Mouse (Mus musculus) spleen, postnatal 10 days (tissue): ENCODE measurements around the gene Chp2.
"Not testable (repeated sequence)": the region's sequence is repeated elsewhere in the genome, so short reads cannot be mapped to it uniquely, and the experiment has no call there.

Source experiments
- DNase-seq, 2 experiments: peaks; one replicate each; pipeline ENCODE4 v3.0.0; 2021 to 2022; ENCODE audit warnings: low spot score in 2 of 2

Gene Chp2

DNA sequence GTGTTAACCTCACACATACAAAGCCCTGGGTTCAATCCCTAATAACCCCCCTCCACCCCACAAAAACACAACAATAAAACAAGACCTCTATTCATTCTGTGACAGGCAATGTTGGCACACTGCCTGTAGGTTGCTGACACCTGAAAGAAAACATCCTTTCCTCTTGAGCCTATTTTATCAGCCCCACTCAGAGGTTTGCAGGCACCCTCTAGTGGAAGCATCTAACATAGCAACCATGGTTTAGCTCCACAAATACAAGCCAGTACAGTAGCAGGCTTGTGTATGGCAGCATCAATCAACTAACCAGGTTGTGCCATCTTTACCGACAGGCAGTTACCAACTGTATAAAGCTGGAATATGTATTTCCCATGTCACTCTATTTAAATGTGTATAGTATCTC, 23.0 kb downstream of the Chp2 start:
- DNase-seq: peak in 1 of 2 experiments; percentile 36

DNA sequence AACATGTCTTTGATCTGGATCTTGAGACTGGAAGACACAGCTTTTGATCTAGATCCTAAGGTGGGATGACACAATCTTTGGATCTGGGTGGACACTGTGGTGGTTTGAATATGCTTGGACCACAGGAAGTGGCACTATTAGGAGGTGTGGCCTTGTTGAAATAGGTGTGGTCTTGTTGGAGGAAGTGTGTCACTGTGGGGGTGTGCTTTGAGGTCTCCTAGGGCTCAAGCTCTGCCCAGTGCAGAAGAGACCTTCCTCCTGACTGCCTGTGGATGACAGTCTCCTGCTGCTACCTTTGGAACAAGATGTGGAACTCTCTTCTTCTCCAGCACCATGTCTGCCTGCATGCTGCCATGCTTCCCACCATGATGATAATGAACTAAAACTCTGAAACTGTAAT, 23.4 kb downstream of the Chp2 start:
- DNase-seq: not testable (repeated sequence)

- DNase-seq: no peak
Measured at GRCm38 (mm10) chr7:122244166-122244565, 24.9 kb downstream of the Chp2 start.

GRCm38 (mm10) chr7:122244584-122244983, 25.3 kb downstream of the Chp2 start:
- DNase-seq: no peak

DNA sequence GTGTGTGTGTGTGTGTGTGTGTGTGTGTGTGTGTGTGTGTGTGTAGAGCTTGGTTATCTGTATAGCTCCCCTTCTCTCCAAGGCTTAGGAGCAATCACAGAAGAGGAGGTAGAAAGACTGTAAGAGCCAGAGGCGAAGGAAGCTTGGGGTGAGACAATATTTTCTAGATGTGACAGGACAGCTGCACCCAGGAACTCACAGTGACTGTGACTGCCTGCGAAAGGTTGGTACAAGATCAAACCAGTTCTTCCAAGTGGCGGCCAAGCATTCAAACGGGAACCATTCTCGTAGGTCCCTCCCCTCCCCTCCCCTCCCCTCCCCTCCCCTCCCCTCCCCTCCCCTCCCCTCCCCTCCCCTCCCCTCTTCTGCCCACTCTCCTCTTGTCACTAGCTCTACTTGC, 26.7 kb downstream of the Chp2 start:
- DNase-seq: no peak

- no peak for DNase-seq
Measured at GRCm38 (mm10) chr7:122247254-122247864, 28.1 kb downstream of the Chp2 start.

GRCm38 (mm10) chr7:122249321-122249821, 30.1 kb downstream of the Chp2 start:
- no peak for DNase-seq

DNA sequence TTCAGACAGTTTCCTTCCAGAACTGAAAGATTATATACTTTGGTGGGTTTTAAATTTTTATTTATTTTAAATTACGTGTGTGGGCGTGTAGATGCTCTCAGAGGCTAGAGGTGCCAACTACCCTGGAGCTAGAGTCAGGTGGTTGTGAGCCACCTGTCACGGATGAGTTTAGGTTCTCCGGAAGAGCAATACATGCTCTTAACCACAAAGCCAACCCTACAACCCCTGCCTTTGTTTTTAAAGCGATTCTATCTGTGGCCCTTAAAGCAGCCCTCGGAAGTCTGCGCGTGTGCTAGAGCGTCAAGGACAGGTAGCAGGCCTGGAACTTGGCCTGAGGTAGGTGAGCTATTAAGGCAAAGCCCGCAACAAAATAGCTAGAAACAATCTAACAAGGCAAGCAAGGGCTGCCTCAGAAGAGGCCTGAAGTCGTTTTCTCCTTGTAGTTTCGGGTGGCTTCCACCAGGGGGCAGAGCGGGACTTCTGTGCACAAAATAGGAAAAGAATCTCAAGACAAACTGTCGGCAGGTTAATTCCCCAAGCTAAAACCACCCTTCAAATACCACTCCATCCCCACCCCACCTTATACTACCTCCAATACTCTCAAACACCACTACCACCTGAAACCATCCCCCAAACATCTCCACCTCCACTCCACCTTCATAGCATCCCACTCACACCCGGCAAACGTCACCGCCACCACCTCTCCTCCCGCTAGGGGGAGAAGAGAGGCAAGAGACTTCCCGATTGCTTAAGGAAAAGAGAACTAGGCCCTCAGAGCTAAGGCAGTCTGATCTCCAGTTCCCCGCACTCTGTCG, 32.1 kb downstream of the Chp2 start:
- DNase-seq: peak; percentile 62 to 81

- no peak for DNase-seq
Measured at GRCm38 (mm10) chr7:122256722-122257121, 37.4 kb downstream of the Chp2 start.

DNA sequence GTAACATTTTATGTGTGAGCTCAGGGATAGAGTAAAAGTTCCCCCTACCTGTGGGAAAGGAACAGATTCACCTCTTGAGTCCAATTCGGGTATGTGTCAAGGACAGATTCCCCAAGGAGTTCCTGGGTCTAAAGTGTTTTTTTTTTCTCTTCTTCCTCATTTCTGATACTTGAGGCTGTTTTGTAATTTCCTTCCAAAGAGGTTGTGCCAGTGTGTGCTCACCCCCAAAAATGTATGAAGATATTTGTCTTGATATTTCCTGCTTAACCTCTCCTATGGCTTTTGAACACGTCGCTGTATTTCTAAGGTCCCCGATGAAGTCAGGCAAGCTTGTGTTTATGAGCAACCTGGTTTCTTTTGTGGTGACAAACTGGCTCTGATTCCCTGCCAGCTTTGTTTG, 39.2 kb downstream of the Chp2 start:
- no peak for DNase-seq

- DNase-seq: peak; percentile 22 to 23
Measured at GRCm38 (mm10) chr7:122260055-122260602, 40.8 kb downstream of the Chp2 start.

GRCm38 (mm10) chr7:122268983-122269486, 49.7 kb downstream of the Chp2 start:
- DNase-seq: no peak

- DNase-seq: no peak
Measured at GRCm38 (mm10) chr7:122272334-122272733, 53.0 kb downstream of the Chp2 start.
